Mouse (Mus musculus) E14TG2a.4 (cell line): ENCODE measurements around the gene Mov10.

Experiments used
- CTCF ChIP-seq: conservative IDR thresholded peaks from 2 replicates; pipeline ENCODE4 v1.5.1; 2014; ENCODE audit warnings: low read length
- NANOG ChIP-seq: IDR thresholded peaks from 2 replicates; pipeline ENCODE4 v1.6.1; 2014; ENCODE audit warnings: borderline replicate concordance, low read length, mixed read lengths

DNA sequence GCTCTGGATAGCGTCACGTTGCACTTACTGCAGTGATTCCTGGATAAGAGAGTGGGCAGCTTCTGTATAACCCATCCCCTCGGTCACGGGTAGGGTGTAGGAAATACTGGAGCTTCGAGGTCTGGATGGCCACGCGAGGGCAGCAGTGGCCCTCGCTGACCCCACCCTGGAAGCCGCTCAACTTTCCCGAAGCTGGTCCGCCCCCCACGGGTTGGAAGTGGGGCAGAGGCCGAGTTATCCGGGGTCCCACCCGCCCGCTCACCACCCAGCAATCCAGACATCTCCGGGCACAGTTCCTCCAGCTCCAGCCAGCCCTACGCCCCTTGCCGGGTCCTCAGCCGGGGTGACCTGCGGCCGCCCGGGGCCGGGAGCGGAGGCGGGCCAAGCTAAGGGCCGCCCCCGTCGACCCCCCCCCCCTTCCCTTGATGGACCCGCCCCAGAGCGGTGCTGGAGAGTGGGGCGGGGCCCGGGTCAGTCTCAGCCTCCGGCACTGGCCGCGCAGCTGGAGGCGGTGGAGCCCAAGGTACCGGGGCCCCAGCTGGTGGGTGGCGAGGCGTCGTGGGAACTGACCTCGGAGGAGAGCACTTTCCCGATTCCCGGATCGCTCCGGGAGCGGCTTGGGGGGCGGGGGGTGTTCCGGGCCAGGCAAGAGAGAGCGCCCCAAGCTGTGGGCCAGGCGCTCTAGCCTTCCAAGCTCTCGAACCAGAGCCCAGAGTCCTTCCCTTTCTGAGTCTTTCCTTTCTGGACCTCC lies 29.6 kb downstream of the Mov10 start:
- 0 out of 2 replicates have a peak, but pooled peaks have one; percentile 3 for TF ChIP-seq CTCF
- TF ChIP-seq NANOG, result no peak
